Mouse (Mus musculus): ENCODE results near the gene Mafg. TPM values are rescaled to one million over a fixed set of nuclear protein-coding genes. Genes with fewer than 3 reads are reported as not detected.

Gene Mafg
- polyA plus RNA-seq, 1 experiment from 2014 or later: 13.2 TPM

DNA sequence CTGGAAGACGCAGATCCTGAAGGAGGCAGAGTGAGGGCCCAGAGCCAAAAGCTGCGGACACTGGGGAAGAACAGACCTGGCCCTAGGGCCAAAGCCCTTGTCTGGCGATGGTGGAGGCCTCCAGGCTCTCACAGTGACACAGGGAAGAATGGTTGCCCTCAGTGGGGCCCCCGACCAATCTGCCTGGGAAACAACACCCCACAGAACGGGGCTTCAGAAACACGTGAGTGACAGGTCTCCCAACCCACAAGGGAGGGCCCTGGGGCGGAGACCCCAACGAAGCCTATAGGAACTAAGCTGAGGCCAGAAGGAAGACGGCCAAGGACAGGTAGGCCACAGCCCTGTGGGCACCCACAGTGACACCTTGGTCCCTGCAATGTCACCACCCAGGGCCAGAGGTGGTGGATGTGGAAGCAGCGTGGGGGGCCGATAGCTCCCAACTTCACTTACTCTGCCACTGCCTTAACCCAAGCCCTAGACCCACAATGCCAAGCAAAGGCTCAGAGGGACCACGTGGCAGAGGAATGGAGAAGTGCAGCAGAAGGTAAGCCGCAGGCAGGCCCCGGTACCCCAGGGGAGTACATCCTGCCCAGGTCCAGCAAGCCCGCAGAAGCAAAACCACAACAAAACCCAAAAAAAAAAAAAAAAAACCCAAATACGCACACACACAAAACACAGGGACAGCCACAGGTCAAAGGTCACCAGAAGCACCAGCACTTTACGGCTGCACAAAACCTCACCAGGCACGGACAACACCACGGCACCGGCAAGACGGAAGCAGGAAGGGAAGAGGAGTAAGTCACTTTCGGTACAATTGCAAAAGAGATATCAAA, 5.7 kb downstream of the Mafg start:
- Histone ChIP-seq H3K4me1 (replicated peaks; ENCODE audit: control insufficient read depth, insufficient read depth, low read length) (peaks cover 41% of the 10 kb centered on the region), H3K36me3 (ENCODE audit: control insufficient read depth, insufficient read depth, low read length) (peaks cover 15% of the 10 kb centered on the region), H3K4me2 (ENCODE audit: low read depth, low read length) (no peak overlapping the region), H3K9me3 (ENCODE audit: control insufficient read depth, low read length) (no peaks in the 10 kb centered on the region), H3K27me3 (ENCODE audit: control insufficient read depth, insufficient read depth, low read depth, low read length) (no peaks in the 10 kb centered on the region), H3K27ac (ENCODE audit: low read length) (no peak overlapping the region), H3K9ac (ENCODE audit: low read length) (no peak overlapping the region), H3K4me3 (ENCODE audit: low read length) (no peak overlapping the region)
- ATAC-seq (ENCODE audit: low read depth): no peak
- WGBS: 75% methylated on average over 22 of the region's 22 CpGs

DNA sequence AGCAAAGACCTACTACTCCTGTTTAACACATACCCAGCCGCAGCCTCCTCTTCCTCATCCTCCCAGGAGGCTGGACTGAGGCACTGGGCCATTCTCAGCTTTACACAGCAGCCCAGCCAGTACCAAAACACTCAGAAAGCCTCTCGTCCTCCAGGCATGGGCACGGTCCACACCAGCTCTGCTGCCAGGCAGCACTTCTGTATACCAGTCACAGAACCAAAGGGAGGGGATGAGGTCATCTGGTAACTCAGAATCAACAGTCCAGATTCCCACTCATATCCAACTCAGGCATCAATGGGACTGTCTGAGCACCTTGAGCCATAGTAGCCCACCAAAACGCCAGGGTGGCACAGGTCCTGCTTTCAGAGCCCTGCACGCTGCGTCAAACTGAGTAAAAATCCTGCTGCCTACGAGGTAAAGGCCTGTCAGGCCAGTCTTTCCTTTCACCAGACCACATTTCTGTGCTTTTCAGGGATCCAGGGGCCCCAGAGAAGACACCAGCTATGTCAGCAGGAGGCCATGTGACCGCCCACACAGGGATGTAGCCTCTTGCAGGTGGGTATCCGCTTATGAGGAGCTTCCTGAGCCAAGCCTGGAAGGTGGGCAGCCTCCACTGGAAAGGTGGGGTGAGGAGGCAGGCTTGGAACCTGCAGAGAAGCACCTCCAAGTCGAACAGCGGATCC, 6.5 kb downstream of the Mafg start:
- H3K4me1 ChIP-seq (replicated peaks; ENCODE audit: control insufficient read depth, insufficient read depth, low read length): peaks cover 36% of the 10 kb centered on the region
- H3K27ac ChIP-seq (ENCODE audit: low read length): no peak overlapping the region
- no peaks in the 10 kb centered on the region for H3K9me3 ChIP-seq (ENCODE audit: control insufficient read depth, low read length)
- no peak overlapping the region for H3K4me3 ChIP-seq (ENCODE audit: low read length)
- no peak overlapping the region for H3K9ac ChIP-seq (ENCODE audit: low read length)
- H3K4me2 ChIP-seq (ENCODE audit: low read depth, low read length): no peak overlapping the region
- H3K36me3 ChIP-seq (ENCODE audit: control insufficient read depth, insufficient read depth, low read length): peaks cover 19% of the 10 kb centered on the region
- 85% methylated on average over 11 of the region's 11 CpGs for whole genome bisulfite sequencing
- ATAC-seq (ENCODE audit: low read depth): no peak
- no peaks in the 10 kb centered on the region for H3K27me3 ChIP-seq (ENCODE audit: control insufficient read depth, insufficient read depth, low read depth, low read length)

DNA sequence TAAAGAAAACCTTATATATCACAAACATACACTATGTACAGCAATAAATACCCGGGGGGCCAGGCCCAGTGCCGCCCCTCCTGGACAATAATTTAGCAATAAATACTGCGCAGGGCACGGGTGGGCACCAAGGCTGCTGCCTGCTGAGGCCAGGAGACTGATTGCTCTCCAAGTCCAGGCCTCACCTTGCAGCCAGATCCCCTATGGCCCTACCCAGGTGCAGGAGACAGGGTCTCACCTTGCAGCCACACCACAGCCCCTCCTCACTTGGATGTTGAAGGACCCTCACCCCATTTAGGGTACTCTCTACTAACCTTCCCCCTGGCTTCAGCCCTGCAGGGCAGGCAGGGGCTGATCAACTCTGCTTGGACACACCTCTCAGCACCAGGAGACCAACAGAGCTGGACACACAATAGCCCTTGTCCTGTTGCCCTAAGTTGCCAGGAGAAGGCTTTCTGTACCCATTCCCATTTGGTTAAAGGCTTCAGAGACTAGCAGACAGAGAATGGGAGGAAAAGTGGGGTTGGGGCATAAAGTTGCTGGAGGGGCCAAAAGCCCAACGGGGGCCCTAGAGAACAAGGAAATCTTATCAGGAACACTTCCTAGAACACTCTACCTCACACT, 8.1 kb downstream of the Mafg start, which contains the start of gene Sirt7:
Gene Sirt7 (minus strand): TSS at position 89 of the 624 bp plus-strand sequence.
- H3K27me3 ChIP-seq (ENCODE audit: control insufficient read depth, insufficient read depth, low read depth, low read length): no peaks in the 10 kb centered on the region
- peak; percentile 27 for ATAC-seq (ENCODE audit: low read depth)
- 12% methylated on average over 5 of the region's 5 CpGs for WGBS
- H3K4me1 ChIP-seq (replicated peaks; ENCODE audit: control insufficient read depth, insufficient read depth, low read length): peaks cover 21% of the 10 kb centered on the region
- H3K9me3 ChIP-seq (ENCODE audit: control insufficient read depth, low read length): no peaks in the 10 kb centered on the region
- peak within 1 kb of the TSS; percentile 99 for H3K4me3 ChIP-seq (ENCODE audit: low read length)
- peak within 1 kb of the TSS; percentile 84 for H3K27ac ChIP-seq (ENCODE audit: low read length)
- peak within 1 kb of the TSS; percentile 77 for H3K9ac ChIP-seq (ENCODE audit: low read length)
- peak within 1 kb of the TSS; percentile 85 for H3K4me2 ChIP-seq (ENCODE audit: low read depth, low read length)
- peaks cover 27% of the 10 kb centered on the region for H3K36me3 ChIP-seq (ENCODE audit: control insufficient read depth, insufficient read depth, low read length)

DNA sequence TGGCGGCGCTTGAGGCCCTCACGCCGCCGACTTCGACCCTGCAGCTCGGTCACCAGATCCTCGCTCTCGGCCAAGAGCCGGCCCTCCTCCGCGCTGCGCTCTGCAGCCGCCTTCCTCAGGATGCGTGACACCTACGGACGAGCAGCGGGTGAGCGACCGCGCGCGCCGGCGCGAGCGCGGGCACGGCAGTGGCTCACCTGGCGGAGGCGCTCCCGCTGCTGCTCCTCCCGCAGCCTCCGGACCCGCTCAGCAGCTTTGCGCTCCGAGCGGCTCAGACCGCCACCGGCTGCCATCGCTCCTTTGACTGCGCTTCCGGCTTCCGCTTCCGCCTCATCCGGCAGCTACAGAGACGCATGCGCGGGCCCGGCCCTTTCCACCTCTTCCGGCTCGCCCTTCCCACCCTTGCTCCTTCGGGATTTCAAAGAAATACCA, 8.7 kb downstream of the Mafg start:
- Histone ChIP-seq H3K4me3 (ENCODE audit: low read length) (peak overlapping the region; percentile 99), H3K9ac (ENCODE audit: low read length) (peak overlapping the region; percentile 77), H3K4me2 (ENCODE audit: low read depth, low read length) (peak overlapping the region; percentile 85), H3K27me3 (ENCODE audit: control insufficient read depth, insufficient read depth, low read depth, low read length) (no peaks in the 10 kb centered on the region), H3K4me1 (replicated peaks; ENCODE audit: control insufficient read depth, insufficient read depth, low read length) (peaks cover 15% of the 10 kb centered on the region), H3K9me3 (ENCODE audit: control insufficient read depth, low read length) (no peaks in the 10 kb centered on the region), H3K36me3 (ENCODE audit: control insufficient read depth, insufficient read depth, low read length) (peaks cover 31% of the 10 kb centered on the region), H3K27ac (ENCODE audit: low read length) (peak overlapping the region; percentile 84)
- peak; percentile 89 for ATAC-seq (ENCODE audit: low read depth)
- WGBS: under 1% methylated on average over 51 of the region's 53 CpGs

DNA sequence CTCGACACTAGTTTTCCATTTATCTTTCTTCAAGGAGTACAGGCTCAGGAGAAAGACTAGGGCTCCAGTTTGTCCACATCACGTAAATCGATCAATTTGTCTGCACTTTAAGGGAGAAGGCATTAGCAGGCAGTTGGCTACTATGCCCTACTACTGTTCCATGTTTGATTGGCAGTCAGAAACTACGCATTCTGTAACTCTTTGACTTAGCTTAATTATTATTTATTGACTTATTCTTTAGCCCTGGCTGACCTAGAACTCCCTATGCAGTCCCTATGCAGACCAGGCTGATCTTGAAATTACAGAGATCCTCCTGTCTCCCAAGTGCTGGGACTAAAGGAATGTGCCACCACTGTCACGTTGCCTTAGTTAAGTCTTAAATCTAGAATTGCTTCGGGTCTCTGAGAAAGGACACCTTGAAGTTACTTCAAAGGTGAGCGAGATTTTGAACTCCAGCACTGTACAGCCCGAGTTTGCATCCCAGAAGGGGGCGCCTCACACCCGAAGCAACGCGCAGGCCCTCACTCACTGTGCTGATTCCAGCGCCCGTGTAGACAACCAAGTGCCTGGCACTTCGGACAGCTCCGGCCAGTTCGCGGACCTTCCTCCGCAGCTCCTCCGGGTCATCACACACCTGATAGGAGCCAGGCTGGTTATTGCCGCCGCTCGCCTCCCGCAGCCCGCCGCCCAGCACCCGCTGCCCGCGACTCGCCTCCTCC, 9.3 kb downstream of the Mafg start:
- H3K4me2 ChIP-seq (ENCODE audit: low read depth, low read length): peak overlapping the region; percentile 85
- peak overlapping the region; percentile 77 for H3K9ac ChIP-seq (ENCODE audit: low read length)
- peaks cover 31% of the 10 kb centered on the region for H3K36me3 ChIP-seq (ENCODE audit: control insufficient read depth, insufficient read depth, low read length)
- 11% methylated on average over 30 of the region's 30 CpGs for WGBS
- H3K27ac ChIP-seq (ENCODE audit: low read length): peak overlapping the region; percentile 84
- peaks cover 14% of the 10 kb centered on the region for H3K4me1 ChIP-seq (replicated peaks; ENCODE audit: control insufficient read depth, insufficient read depth, low read length)
- peak overlapping the region; percentile 99 for H3K4me3 ChIP-seq (ENCODE audit: low read length)
- H3K9me3 ChIP-seq (ENCODE audit: control insufficient read depth, low read length): no peaks in the 10 kb centered on the region
- no peaks in the 10 kb centered on the region for H3K27me3 ChIP-seq (ENCODE audit: control insufficient read depth, insufficient read depth, low read depth, low read length)
- peak; percentile 82 for ATAC-seq (ENCODE audit: low read depth)

DNA sequence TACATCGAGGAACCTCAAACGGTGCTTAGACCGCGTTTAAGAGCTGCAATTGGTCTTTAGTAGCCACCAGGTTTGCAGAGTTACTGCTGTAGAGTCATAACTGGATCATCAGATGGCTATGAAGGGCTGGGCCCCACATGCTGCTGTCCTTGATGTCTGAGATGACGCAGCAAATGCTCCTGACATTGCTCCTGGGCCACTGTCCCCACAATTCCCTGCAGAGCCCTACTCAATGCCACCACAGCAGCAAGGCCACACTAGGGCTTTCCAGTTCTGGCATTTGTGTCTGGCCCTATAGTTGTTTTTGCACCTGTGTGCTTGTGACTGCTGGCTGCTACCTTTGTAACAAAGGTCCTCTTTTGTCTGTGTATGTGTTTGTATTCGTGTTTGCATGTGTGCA, 10.6 kb downstream of the Mafg start:
- Histone ChIP-seq H3K9me3 (ENCODE audit: control insufficient read depth, low read length) (no peaks in the 10 kb centered on the region), H3K4me3 (ENCODE audit: low read length) (no peak overlapping the region), H3K9ac (ENCODE audit: low read length) (no peak overlapping the region), H3K4me1 (replicated peaks; ENCODE audit: control insufficient read depth, insufficient read depth, low read length) (peaks cover 14% of the 10 kb centered on the region), H3K4me2 (ENCODE audit: low read depth, low read length) (no peak overlapping the region), H3K27me3 (ENCODE audit: control insufficient read depth, insufficient read depth, low read depth, low read length) (no peaks in the 10 kb centered on the region), H3K27ac (ENCODE audit: low read length) (no peak overlapping the region), H3K36me3 (ENCODE audit: control insufficient read depth, insufficient read depth, low read length) (peaks cover 24% of the 10 kb centered on the region)
- no peak for ATAC-seq (ENCODE audit: low read depth)
- 89% methylated on average over 6 of the region's 6 CpGs for WGBS

DNA sequence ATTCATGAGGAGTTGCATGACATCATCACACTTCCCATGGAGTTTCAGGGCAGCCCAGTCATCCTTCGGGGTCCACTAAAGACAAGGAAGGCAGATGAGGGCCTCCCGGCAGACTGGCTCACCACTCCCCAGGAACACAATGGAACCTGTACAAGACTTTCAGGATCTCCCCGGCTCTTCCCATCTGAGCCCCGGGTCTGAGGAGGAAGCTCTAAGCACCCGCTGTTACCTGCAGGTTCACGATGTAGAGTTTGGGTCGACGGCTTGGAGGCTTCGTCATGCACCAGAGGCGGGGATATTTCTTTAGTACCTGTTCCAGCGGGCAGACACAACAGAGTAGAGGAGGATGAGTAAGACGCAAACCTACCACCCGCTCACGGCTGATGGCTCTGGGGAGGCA, 13.2 kb downstream of the Mafg start:
- ATAC-seq (ENCODE audit: low read depth): no peak
- Histone ChIP-seq H3K4me1 (replicated peaks; ENCODE audit: control insufficient read depth, insufficient read depth, low read length) (peaks cover 18% of the 10 kb centered on the region), H3K9ac (ENCODE audit: low read length) (no peak overlapping the region), H3K27me3 (ENCODE audit: control insufficient read depth, insufficient read depth, low read depth, low read length) (no peaks in the 10 kb centered on the region), H3K4me2 (ENCODE audit: low read depth, low read length) (no peak overlapping the region), H3K36me3 (ENCODE audit: control insufficient read depth, insufficient read depth, low read length) (peaks cover 20% of the 10 kb centered on the region), H3K4me3 (ENCODE audit: low read length) (no peak overlapping the region), H3K9me3 (ENCODE audit: control insufficient read depth, low read length) (no peaks in the 10 kb centered on the region), H3K27ac (ENCODE audit: low read length) (no peak overlapping the region)
- 95% methylated on average over 14 of the region's 14 CpGs for WGBS

DNA sequence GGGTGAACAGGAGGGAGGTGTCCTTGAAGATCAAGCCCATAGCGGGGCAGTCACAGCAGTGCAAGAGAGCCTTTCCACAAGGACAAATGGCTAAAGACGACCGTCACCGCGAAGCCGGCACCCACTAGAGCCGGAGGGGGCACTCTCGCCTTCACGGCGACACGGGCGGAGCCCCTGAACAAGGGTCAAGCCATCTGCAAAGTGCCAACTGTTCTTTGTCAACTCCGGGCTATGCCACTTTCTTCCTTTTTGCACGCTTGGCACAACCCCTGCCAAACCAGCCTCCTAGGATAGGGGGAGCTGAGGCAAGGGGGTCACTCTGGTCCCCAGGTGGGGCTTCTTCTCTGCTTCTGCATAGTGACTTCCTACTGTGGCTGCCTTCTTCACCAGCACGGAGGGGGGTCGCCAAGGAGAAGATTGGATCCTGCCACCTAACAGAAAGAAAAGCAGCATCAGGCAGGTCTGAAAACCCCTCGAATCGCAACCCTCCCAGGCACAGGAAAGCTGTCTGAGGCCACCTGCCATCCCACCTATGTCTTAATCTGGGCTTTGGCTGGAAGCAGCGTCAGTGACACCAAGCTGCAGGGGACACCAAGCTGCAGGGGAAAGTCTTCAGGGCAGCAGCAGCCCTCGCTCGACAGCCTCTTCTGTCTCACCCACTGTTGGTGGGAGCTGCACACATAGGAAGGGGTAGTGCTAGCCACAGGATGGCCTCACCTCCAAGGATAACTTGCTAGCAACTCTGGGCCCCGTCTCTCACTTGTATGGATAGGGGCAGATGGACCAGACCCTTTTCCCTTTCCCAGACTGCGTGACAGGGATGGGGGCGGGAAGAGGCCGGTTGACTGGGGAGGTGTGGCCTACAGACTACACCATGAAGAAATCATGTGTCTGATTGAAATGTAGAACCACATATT, 14.5 kb downstream of the Mafg start:
- Histone ChIP-seq H3K4me2 (ENCODE audit: low read depth, low read length) (no peak overlapping the region), H3K4me1 (replicated peaks; ENCODE audit: control insufficient read depth, insufficient read depth, low read length) (peaks cover 10% of the 10 kb centered on the region), H3K27me3 (ENCODE audit: control insufficient read depth, insufficient read depth, low read depth, low read length) (no peaks in the 10 kb centered on the region), H3K9me3 (ENCODE audit: control insufficient read depth, low read length) (no peaks in the 10 kb centered on the region), H3K9ac (ENCODE audit: low read length) (no peak overlapping the region), H3K4me3 (ENCODE audit: low read length) (no peak overlapping the region), H3K27ac (ENCODE audit: low read length) (no peak overlapping the region), H3K36me3 (ENCODE audit: control insufficient read depth, insufficient read depth, low read length) (peaks cover 24% of the 10 kb centered on the region)
- ATAC-seq (ENCODE audit: low read depth): no peak
- WGBS: 88% methylated on average over 25 of the region's 25 CpGs

Measured in lung, embryonic 16.5 days (tissue).